Mouse (Mus musculus) limb, embryonic 12.5 days (tissue): ENCODE results near the gene Prrg4. TPM values are rescaled to one million over a fixed set of nuclear protein-coding genes. Genes with fewer than 3 reads are reported as not detected.
"Not testable (repeated sequence)": the region's sequence is repeated elsewhere in the genome, so short reads cannot be mapped to it uniquely, and the experiment has no call there.

Experiments used
- ATAC-seq: fragments of 200-750 bp; cut with Nextera tagmentation; 2 replicates; pipeline ENCODE4 v1.8.0; 2017; ENCODE audit warnings: low read depth, moderate TSS enrichment; ENCODE audit not compliant: insufficient number of reproducible peaks, insufficient read depth, low FRiP score, low TSS enrichment
- H3K27ac ChIP-seq: fragments of 300-500 bp; sonication (generic); 2 replicates; pipeline ENCODE4 v1.5.1; 2016; ENCODE audit warnings: mild to moderate bottlenecking, moderate library complexity
- H3K27me3 ChIP-seq: fragments of 300-500 bp; sonication (generic); 2 replicates; pipeline ENCODE4 v1.6.1; 2016; ENCODE audit warnings: mild to moderate bottlenecking, moderate library complexity
- H3K36me3 ChIP-seq: fragments of 300-500 bp; sonication (generic); 2 replicates; pipeline ENCODE4 v1.6.1; 2016; ENCODE audit warnings: mild to moderate bottlenecking, moderate library complexity
- H3K4me1 ChIP-seq: fragments of 300-500 bp; sonication (generic); replicated peaks from 2 replicates; pipeline ENCODE4 v1.6.1; 2016
- H3K4me2 ChIP-seq: fragments of 300-500 bp; sonication (generic); 2 replicates; pipeline ENCODE4 v1.6.1; 2016; ENCODE audit warnings: mild to moderate bottlenecking, moderate library complexity
- H3K4me3 ChIP-seq: fragments of 300-500 bp; sonication (generic); replicated peaks from 2 replicates; pipeline ENCODE4 v1.5.1; 2016; ENCODE audit warnings: mild to moderate bottlenecking
- H3K9ac ChIP-seq: fragments of 300-500 bp; sonication (generic); replicated peaks from 2 replicates; pipeline ENCODE4 v1.6.1; 2016; ENCODE audit warnings: mild to moderate bottlenecking, moderate library complexity
- H3K9me3 ChIP-seq: fragments of 300-500 bp; sonication (generic); 2 replicates; pipeline ENCODE4 v1.6.1; 2016; ENCODE audit warnings: mild to moderate bottlenecking, moderate library complexity
- WGBS: fragments of 180-500 bp; shearing (Covaris S2); methylation state at CpG from one replicate; pipeline ENCODE4 v1.1.7; 2016; 5-methylcytosine and 5-hydroxymethylcytosine counted together
- polyA plus RNA-seq: library from polyadenylated mRNA; unstranded; fragments of >200 nt; fragmentation: Nextera tagmentation; extraction: Ambion mirVana; gene quantifications from 2 replicates; pipeline ENCODE4 v1.2.1, GENCODE M21; 2016

The Prrg4 gene
- polyA plus RNA-seq, 1 experiment from 2014 or later: 1.1 TPM

DNA sequence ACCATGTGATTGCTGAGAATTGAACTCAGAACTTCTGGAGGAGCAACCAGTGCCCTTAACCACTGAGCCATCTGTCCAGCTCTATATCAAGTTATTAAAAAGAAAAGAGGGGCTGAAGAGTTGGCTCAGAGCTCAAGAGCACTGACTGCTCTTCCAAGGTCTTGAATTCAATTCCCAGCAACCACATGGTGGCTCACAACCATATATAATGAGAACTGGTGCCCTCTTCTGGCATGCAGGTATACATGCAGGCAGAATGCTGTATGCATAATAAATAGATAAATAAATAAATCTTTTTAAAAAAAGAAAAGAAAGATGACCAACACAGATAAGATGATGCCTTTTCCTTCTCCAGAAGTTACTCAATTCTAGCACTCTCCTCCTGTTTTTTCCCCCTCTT, 8.7 kb downstream of the Prrg4 start:
- Histone ChIP-seq H3K27ac (no peak overlapping the region), H3K4me3 (no peak overlapping the region), H3K4me1 (no peaks in the 10 kb centered on the region), H3K36me3 (no peaks in the 10 kb centered on the region), H3K9ac (no peak overlapping the region), H3K27me3 (no peaks in the 10 kb centered on the region), H3K9me3 (no peaks in the 10 kb centered on the region), H3K4me2 (no peak overlapping the region)
- ATAC-seq: no peak

GRCm38 (mm10) chr2:104832486-104832885, 17.2 kb downstream of the Prrg4 start:
- H3K27ac ChIP-seq: no peak overlapping the region
- no peaks in the 10 kb centered on the region for H3K27me3 ChIP-seq
- no peak overlapping the region for H3K9ac ChIP-seq
- no peak overlapping the region for H3K4me3 ChIP-seq
- no peaks in the 10 kb centered on the region for H3K36me3 ChIP-seq
- H3K4me2 ChIP-seq: no peak overlapping the region
- H3K4me1 ChIP-seq: no peaks in the 10 kb centered on the region; the same call in 1 of the 2 replicates
- WGBS: 90% methylated on average over 2 of the region's 2 CpGs
- H3K9me3 ChIP-seq: no peaks in the 10 kb centered on the region
- ATAC-seq: no peak

GRCm38 (mm10) chr2:104826191-104826590, 23.5 kb downstream of the Prrg4 start:
- Histone ChIP-seq H3K9me3 (no peaks in the 10 kb centered on the region), H3K27me3 (no peaks in the 10 kb centered on the region), H3K27ac (no peak overlapping the region), H3K36me3 (no peaks in the 10 kb centered on the region), H3K4me1 (no peaks in the 10 kb centered on the region; the same call in 1 of the 2 replicates), H3K4me2 (no peak overlapping the region), H3K4me3 (no peak overlapping the region), H3K9ac (no peak overlapping the region)
- 92% methylated on average over 4 of the region's 4 CpGs for WGBS
- no peak for ATAC-seq

GRCm38 (mm10) chr2:104818763-104819162, 30.9 kb downstream of the Prrg4 start:
- WGBS: 88% methylated on average over 3 of the region's 3 CpGs
- peaks cover 16% of the 10 kb centered on the region for H3K4me1 ChIP-seq
- not testable (repeated sequence) for H3K27ac ChIP-seq, H3K9ac ChIP-seq, H3K9me3 ChIP-seq, H3K27me3 ChIP-seq, ATAC-seq, H3K4me3 ChIP-seq, H3K36me3 ChIP-seq, H3K4me2 ChIP-seq

- Histone ChIP-seq H3K36me3 (no peaks in the 10 kb centered on the region), H3K9me3 (no peaks in the 10 kb centered on the region), H3K27me3 (no peaks in the 10 kb centered on the region), H3K4me2 (peak overlapping the region; percentile 76), H3K4me3 (peak overlapping the region; percentile 96), H3K4me1 (peaks cover 16% of the 10 kb centered on the region), H3K27ac (peak overlapping the region; percentile 99), H3K9ac (peak overlapping the region; percentile 99)
- WGBS: 3% methylated on average over 15 of the region's 15 CpGs
- ATAC-seq: 0 out of 2 replicates have a peak, but pooled peaks have one; percentile 0
These were observed 31.9 kb downstream of the Prrg4 start for GRCm38 (mm10) chr2:104817555-104818330.

GRCm38 (mm10) chr2:104816866-104817439, 32.7 kb downstream of the Prrg4 start:
- Histone ChIP-seq H3K4me1 (peaks cover 16% of the 10 kb centered on the region), H3K4me2 (peak overlapping the region; percentile 76), H3K36me3 (no peaks in the 10 kb centered on the region), H3K27ac (peak overlapping the region; percentile 99), H3K9me3 (no peaks in the 10 kb centered on the region), H3K4me3 (peak overlapping the region; percentile 96), H3K27me3 (no peaks in the 10 kb centered on the region), H3K9ac (peak overlapping the region; percentile 99)
- peak; percentile 96 for ATAC-seq
- WGBS: under 1% methylated on average over 34 of the region's 51 CpGs

DNA sequence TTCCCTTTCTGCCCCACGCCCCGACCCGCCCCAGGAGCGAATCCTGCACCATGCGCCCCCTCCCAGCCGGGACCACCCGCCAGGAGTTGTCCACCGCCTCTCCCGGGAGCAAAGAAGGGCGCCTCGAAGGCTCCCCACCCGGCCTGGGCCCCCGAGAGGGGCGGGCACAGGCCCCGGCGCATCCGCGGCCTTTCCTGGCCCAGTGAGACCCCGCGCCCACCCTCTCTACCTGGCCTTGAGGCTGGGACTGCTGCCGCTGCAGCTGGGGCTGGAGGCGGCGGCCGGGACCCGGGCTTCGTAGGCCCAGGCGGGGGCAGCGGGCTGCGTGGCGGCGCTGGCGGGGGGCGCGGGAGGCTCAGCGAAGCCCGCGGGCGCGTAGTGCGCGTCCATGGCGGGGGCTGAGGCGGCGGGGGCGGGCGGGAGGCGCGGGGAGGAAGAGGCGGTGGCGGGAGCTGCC, 33.3 kb downstream of the Prrg4 start, which contains the start of gene Qser1:
Gene Qser1, minus strand, starts transcription at position 390 of the 457 bp plus-strand sequence.
- Histone ChIP-seq H3K27ac (peak within 1 kb of the TSS; percentile 99), H3K36me3 (no peaks in the 10 kb centered on the region), H3K4me3 (peak within 1 kb of the TSS; percentile 96), H3K27me3 (no peaks in the 10 kb centered on the region), H3K4me2 (peak within 1 kb of the TSS; percentile 76), H3K4me1 (peaks cover 16% of the 10 kb centered on the region), H3K9me3 (no peaks in the 10 kb centered on the region), H3K9ac (peak within 1 kb of the TSS; percentile 99)
- WGBS: 2% methylated on average over 27 of the region's 50 CpGs
- ATAC-seq: peak; percentile 75

DNA sequence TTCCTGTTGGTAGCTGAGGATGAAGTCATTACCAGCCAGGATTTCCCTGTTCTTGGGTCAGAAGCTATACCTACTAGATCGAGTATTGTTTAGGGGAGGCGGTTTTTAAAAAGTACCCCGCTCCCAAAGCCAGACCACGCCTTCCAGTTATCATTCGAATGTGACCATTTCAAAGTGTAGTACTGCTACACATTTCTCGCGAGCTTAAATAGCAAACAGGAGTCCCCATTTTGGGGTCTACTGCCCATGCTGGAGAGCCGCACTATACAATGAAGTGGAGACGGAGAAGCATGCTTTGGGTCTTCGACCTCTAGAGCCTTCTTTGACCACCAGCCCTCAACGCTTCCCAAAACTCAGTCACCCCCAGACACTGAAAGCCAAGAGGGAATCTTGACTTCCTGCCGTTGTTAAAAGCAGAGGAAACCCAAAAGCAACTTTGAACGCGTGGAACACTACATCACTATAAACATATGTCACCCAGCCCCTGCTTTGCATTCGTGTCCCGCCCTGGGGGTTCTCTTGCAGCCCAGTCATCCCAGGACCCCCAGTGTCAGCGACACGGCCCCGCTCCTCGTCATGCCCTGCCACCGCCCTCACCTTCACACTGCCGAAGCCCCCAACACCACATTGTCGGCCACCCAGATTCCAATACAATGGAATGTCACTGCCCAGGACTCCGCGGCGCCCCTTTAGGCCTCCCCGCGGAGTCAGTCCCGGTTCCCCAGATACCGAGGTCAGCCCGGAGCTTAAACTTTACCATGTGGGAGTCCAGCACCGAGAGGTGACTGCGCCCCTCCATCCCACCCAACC, 33.9 kb downstream of the Prrg4 start:
- Histone ChIP-seq H3K4me3 (peak overlapping the region; percentile 96), H3K9me3 (no peaks in the 10 kb centered on the region), H3K4me1 (peaks cover 16% of the 10 kb centered on the region)

GRCm38 (mm10) chr2:104814181-104814951, 35.3 kb downstream of the Prrg4 start:
- peaks cover 16% of the 10 kb centered on the region for H3K4me1 ChIP-seq
- H3K9me3 ChIP-seq: no peaks in the 10 kb centered on the region
- H3K27ac ChIP-seq: no peak overlapping the region
- no peak overlapping the region for H3K9ac ChIP-seq
- 58% methylated on average over 5 of the region's 5 CpGs for WGBS
- no peaks in the 10 kb centered on the region for H3K27me3 ChIP-seq
- no peak overlapping the region for H3K4me3 ChIP-seq
- peaks cover 11% of the 10 kb centered on the region for H3K36me3 ChIP-seq
- ATAC-seq: no peak
- peak overlapping the region; percentile 76 for H3K4me2 ChIP-seq

More for the DNA sequence above, 33.9 kb downstream of the Prrg4 start:
- H3K27me3 ChIP-seq: no peaks in the 10 kb centered on the region
- under 1% methylated on average over 33 of the region's 33 CpGs for WGBS
- peak overlapping the region; percentile 99 for H3K27ac ChIP-seq
- no peaks in the 10 kb centered on the region for H3K36me3 ChIP-seq
- peak overlapping the region; percentile 76 for H3K4me2 ChIP-seq
- H3K9ac ChIP-seq: peak overlapping the region; percentile 99
- ATAC-seq: peak; percentile 14; the same call in 1 of the 2 replicates

DNA sequence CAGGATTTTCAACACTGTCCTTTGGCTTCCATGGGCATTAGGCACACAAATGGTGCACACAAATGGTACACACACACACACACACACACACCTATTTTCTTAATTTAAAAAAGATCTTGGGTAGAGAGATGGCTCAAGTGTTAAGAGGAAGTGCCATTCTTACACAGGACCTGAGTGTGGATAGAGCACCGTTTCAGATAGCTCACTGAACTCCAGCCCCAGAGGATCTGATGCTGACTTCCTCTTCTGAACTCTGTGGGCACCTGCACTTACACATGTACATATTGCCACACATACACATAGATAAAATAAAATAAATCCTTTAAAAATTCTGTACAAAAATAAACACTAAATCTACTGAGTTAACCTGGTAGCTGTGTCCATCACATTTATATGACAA, 44.2 kb downstream of the Prrg4 start:
- Histone ChIP-seq H3K36me3 (peaks cover 21% of the 10 kb centered on the region), H3K9me3 (no peaks in the 10 kb centered on the region), H3K9ac (no peak overlapping the region), H3K27me3 (no peaks in the 10 kb centered on the region), H3K4me1 (no peaks in the 10 kb centered on the region), H3K4me3 (no peak overlapping the region), H3K27ac (no peak overlapping the region), H3K4me2 (no peak overlapping the region)
- ATAC-seq: no peak
- WGBS: 89% methylated on average over 1 of the region's 1 CpGs
